Mouse (Mus musculus): ENCODE measurements around the gene Mn1. TPM values are rescaled to one million over a fixed set of nuclear protein-coding genes. Genes with fewer than 3 reads are reported as not detected.
A peak's percentile ranks its signal among the peaks of the same experiment; 100 is the strongest.

Gene Mn1
- polyA plus RNA-seq, 1 experiment from 2014 or later, result 8.0 TPM

DNA sequence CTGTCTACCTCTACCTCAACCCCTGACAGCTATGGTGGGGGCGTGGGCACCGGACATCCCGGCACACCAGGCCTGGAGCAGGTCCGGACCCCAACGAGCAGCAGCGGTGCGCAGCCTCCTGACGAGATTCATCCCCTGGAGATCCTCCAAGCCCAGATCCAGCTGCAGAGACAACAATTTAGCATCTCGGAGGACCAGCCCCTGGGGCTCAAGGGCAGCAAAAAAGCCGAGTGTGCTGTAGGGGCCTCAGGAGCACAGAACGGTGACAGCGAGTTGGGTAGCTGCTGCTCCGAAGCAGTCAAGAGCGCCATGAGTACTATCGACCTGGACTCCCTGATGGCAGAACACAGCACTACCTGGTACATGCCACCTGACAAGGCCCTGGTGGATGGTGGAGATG lies 4.3 kb downstream of the Mn1 start:
- peak overlapping the region; percentile 85 for H3K4me2 ChIP-seq
- H3K9ac ChIP-seq, result no peak overlapping the region
- H3K27ac ChIP-seq (ENCODE audit: poor library complexity, severe bottlenecking), result no peak overlapping the region
- 80% methylated on average over 15 of the region's 15 CpGs for WGBS
- no peaks in the 10 kb centered on the region for H3K9me3 ChIP-seq (replicated peaks)
- H3K4me1 ChIP-seq (replicated peaks), result peaks cover 60% of the 10 kb centered on the region
- H3K27me3 ChIP-seq (replicated peaks), result peaks cover 29% of the 10 kb centered on the region
- H3K4me3 ChIP-seq, result 0 out of 2 replicates have a peak overlapping the region, but pooled peaks have one; percentile 3
- no peak for ATAC-seq (ENCODE audit: insufficient number of reproducible peaks, low FRiP score)
- H3K36me3 ChIP-seq, result peaks cover 26% of the 10 kb centered on the region

DNA sequence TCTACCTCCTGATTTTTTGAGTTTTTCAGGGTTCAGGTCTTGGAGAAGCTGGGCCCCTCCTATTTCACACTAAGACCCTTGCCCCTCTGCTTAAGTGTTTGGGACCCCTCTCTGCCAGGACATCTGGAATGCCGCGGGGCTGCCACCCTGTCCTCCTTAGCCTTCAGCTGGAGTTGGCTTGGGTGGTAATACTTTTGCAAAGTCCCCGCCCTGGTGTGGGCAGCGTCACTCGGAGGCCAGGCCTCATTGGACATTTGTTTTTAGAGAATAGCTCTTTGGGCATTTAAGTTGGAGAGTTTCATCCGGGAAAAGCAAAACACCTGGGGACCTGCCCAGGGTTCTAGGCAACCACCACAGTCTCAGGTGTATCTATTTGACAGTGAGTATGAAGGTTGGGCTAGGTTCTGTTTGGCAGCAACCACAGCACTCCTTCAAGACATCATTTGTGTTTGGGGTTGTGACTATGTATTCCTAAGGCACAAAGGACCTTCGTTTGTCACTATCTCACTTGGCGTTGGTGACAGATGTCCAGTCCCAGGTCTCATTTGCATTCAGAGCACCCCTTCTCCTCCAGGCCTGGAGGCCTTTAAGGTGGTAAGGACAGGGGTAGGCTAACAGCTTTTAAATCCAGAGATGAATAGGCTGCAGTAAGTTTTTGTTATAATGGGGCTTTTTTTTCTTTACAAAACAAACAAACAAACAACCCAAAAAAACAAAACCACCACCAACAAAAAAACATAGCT lies 5.1 kb downstream of the Mn1 start:
- Histone ChIP-seq H3K9me3 (replicated peaks) (no peaks in the 10 kb centered on the region), H3K27ac (ENCODE audit: poor library complexity, severe bottlenecking) (no peak overlapping the region), H3K36me3 (peaks cover 27% of the 10 kb centered on the region), H3K4me2 (peak overlapping the region; percentile 85), H3K4me1 (replicated peaks) (peaks cover 67% of the 10 kb centered on the region), H3K9ac (0 out of 2 replicates have a peak overlapping the region, but pooled peaks have one; percentile 24), H3K4me3 (0 out of 2 replicates have a peak overlapping the region, but pooled peaks have one; percentile 6), H3K27me3 (replicated peaks) (peaks cover 29% of the 10 kb centered on the region)
- ATAC-seq (ENCODE audit: insufficient number of reproducible peaks, low FRiP score), result no peak
- 60% methylated on average over 8 of the region's 8 CpGs for WGBS

DNA sequence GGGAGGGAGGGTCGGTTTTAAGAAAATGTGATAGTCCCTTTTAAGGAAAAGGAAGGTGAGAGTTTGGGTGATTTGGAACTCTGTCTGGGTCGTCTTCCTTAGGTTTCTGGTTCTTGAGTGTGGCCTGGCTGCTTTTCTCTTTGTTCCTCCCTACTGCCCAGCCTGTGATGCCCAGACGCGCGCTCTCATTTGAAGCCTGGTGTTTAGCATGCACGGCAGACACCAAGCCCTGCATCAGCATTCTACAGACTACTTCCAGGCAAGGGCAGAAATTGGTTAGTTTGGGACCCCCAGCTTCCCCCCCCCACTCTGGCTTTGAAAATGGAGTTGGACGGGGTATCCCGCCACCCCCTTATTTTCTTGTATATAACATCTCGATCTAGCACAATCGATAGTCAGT lies 5.8 kb downstream of the Mn1 start:
- no peak overlapping the region for H3K9ac ChIP-seq
- peak overlapping the region; percentile 85 for H3K4me2 ChIP-seq
- no peak for ATAC-seq (ENCODE audit: insufficient number of reproducible peaks, low FRiP score)
- no peak overlapping the region for H3K27ac ChIP-seq (ENCODE audit: poor library complexity, severe bottlenecking)
- H3K36me3 ChIP-seq, result peaks cover 29% of the 10 kb centered on the region
- H3K4me1 ChIP-seq (replicated peaks), result peaks cover 67% of the 10 kb centered on the region
- WGBS, result 82% methylated on average over 10 of the region's 10 CpGs
- H3K4me3 ChIP-seq, result no peak overlapping the region
- H3K9me3 ChIP-seq (replicated peaks), result no peaks in the 10 kb centered on the region
- peaks cover 35% of the 10 kb centered on the region for H3K27me3 ChIP-seq (replicated peaks)

DNA sequence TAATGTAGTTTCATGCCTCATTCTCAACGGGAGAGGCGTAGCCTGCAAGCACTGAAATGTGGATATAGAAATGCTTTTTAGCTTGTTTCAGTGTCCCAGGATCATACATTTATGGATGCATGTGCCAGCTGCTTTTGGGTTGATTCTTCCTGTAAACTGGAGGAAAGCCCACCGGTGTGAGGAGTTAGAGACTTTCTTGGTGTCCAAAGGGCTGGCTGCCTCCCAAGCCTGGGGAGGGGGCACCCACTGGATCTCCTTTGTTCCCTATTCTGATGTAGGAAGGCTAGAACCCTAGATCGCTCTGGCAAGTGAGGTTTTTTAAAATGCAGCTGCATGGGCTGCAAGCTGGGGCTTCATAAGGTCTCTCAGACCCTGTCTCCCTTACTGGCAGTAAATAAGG lies 6.5 kb downstream of the Mn1 start:
- Histone ChIP-seq H3K4me1 (replicated peaks) (peaks cover 65% of the 10 kb centered on the region), H3K4me2 (peak overlapping the region; percentile 17; the same call in 1 of the 2 replicates), H3K4me3 (no peak overlapping the region), H3K9ac (no peak overlapping the region), H3K27me3 (replicated peaks) (peaks cover 35% of the 10 kb centered on the region), H3K36me3 (peaks cover 29% of the 10 kb centered on the region), H3K9me3 (replicated peaks) (no peaks in the 10 kb centered on the region), H3K27ac (ENCODE audit: poor library complexity, severe bottlenecking) (no peak overlapping the region)
- no peak for ATAC-seq (ENCODE audit: insufficient number of reproducible peaks, low FRiP score)
- WGBS, result 84% methylated on average over 4 of the region's 4 CpGs

DNA sequence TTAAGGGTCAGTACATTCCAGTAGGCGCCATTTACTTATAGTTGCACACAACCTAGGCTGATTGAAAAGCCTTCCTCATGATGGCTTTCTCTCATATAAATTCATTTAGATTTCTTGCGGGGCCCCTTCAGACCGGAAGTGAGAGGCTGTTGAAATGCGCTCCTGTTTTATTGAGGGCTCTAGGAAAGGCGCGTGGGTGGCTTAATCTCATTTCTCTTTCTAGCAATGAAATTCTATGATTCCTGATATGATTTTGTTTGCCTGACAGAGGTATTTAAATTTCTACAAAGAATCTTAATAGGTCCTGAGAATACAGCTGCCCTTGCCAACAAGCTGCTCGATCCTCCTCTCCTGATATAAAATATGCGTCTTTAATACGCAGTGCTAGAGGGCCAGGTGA lies 8.7 kb downstream of the Mn1 start:
- Histone ChIP-seq H3K4me2 (no peak overlapping the region), H3K27me3 (replicated peaks) (peaks cover 18% of the 10 kb centered on the region), H3K36me3 (peaks cover 23% of the 10 kb centered on the region), H3K4me3 (no peak overlapping the region), H3K9ac (no peak overlapping the region), H3K27ac (ENCODE audit: poor library complexity, severe bottlenecking) (no peak overlapping the region), H3K9me3 (replicated peaks) (no peaks in the 10 kb centered on the region), H3K4me1 (replicated peaks) (peaks cover 64% of the 10 kb centered on the region)
- ATAC-seq (ENCODE audit: insufficient number of reproducible peaks, low FRiP score), result no peak
- 87% methylated on average over 9 of the region's 9 CpGs for WGBS

DNA sequence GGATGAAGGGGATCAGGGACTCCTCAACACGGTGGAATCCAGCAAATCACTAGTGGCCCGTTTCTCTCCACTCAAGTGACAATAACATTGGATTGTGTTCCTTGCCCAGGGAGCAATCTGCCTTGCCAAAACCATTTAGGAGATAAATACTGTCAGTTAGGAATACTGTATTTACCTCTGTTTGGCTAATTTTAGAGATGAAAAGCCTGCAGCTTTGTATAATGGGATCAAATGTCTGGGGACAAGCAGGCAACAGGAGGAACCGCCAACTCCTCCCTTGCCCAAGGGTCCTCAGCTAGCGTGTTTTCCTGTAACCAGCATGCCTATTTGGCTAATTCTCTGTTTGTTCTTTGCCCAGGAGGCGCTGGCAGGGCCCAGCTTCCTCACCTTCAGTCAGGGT lies 9.1 kb downstream of the Mn1 start:
- peaks cover 14% of the 10 kb centered on the region for H3K27me3 ChIP-seq (replicated peaks)

DNA sequence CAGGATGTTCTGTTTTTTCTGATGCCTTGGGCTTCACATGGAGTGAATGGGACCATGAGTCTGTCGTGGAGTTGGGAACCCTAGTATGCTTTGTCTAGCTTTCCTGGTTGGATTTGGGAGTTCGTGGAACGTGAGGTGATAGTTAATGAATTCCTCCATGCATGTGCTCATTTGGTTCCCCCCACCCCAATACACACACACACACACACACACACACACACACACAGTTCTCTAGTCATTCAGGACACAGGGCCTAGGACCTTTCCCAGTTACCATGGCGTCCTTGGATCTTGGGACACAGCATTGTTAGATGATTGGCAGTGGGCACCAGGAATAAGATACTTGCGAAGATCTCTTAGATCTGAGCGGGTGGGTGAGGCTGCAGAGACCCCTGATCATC lies 11.7 kb downstream of the Mn1 start:
- WGBS, result 82% methylated on average over 6 of the region's 6 CpGs
- Histone ChIP-seq H3K4me3 (no peak overlapping the region), H3K9me3 (replicated peaks) (no peaks in the 10 kb centered on the region), H3K4me1 (replicated peaks) (peaks cover 69% of the 10 kb centered on the region), H3K9ac (no peak overlapping the region), H3K27me3 (replicated peaks) (0 out of 2 replicates have a peak, but pooled peaks cover 6% of the 10 kb centered on the region), H3K36me3 (0 out of 2 replicates have a peak, but pooled peaks cover 10% of the 10 kb centered on the region), H3K27ac (ENCODE audit: poor library complexity, severe bottlenecking) (no peak overlapping the region), H3K4me2 (no peak overlapping the region)
- ATAC-seq (ENCODE audit: insufficient number of reproducible peaks, low FRiP score), result no peak

More for the DNA sequence above, 9.1 kb downstream of the Mn1 start:
- no peak for ATAC-seq (ENCODE audit: insufficient number of reproducible peaks, low FRiP score)
- H3K27ac ChIP-seq (ENCODE audit: poor library complexity, severe bottlenecking), result no peak overlapping the region
- WGBS, result 68% methylated on average over 5 of the region's 5 CpGs
- H3K9me3 ChIP-seq (replicated peaks), result no peaks in the 10 kb centered on the region
- peaks cover 64% of the 10 kb centered on the region for H3K4me1 ChIP-seq (replicated peaks)
- peaks cover 19% of the 10 kb centered on the region for H3K36me3 ChIP-seq
- H3K4me2 ChIP-seq, result no peak overlapping the region
- no peak overlapping the region for H3K9ac ChIP-seq
- no peak overlapping the region for H3K4me3 ChIP-seq

DNA sequence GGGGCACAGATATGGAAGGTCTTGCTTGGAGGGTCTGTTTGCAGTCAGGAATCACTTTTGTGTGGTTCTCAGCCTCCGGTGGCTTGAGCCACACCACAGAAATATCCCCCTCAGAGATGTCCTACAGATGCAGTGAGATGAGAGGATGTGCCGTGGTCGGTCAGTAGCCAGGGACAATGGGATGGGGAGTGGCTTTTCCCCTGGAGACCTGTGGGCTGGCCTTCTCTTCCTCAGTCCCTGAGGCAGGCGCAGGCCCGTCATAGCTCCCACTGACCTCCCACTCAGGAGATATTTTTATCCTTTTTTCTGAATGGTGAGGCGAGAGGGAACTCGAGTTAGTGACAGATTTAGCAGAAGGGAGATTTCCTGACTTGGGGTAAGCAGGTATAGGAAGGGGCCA lies 12.6 kb downstream of the Mn1 start:
- no peak for ATAC-seq (ENCODE audit: insufficient number of reproducible peaks, low FRiP score)
- peaks cover 78% of the 10 kb centered on the region for H3K4me1 ChIP-seq (replicated peaks)
- 20% methylated on average over 7 of the region's 7 CpGs for WGBS
- peak overlapping the region; percentile 26; the same call in 1 of the 2 replicates for H3K27ac ChIP-seq (ENCODE audit: poor library complexity, severe bottlenecking)
- H3K9me3 ChIP-seq (replicated peaks), result no peaks in the 10 kb centered on the region
- 0 out of 2 replicates have a peak, but pooled peaks cover 6% of the 10 kb centered on the region for H3K27me3 ChIP-seq (replicated peaks)
- H3K36me3 ChIP-seq, result 0 out of 2 replicates have a peak, but pooled peaks cover 10% of the 10 kb centered on the region
- H3K4me3 ChIP-seq, result no peak overlapping the region
- H3K4me2 ChIP-seq, result peak overlapping the region; percentile 23; the same call in 1 of the 2 replicates
- no peak overlapping the region for H3K9ac ChIP-seq

DNA sequence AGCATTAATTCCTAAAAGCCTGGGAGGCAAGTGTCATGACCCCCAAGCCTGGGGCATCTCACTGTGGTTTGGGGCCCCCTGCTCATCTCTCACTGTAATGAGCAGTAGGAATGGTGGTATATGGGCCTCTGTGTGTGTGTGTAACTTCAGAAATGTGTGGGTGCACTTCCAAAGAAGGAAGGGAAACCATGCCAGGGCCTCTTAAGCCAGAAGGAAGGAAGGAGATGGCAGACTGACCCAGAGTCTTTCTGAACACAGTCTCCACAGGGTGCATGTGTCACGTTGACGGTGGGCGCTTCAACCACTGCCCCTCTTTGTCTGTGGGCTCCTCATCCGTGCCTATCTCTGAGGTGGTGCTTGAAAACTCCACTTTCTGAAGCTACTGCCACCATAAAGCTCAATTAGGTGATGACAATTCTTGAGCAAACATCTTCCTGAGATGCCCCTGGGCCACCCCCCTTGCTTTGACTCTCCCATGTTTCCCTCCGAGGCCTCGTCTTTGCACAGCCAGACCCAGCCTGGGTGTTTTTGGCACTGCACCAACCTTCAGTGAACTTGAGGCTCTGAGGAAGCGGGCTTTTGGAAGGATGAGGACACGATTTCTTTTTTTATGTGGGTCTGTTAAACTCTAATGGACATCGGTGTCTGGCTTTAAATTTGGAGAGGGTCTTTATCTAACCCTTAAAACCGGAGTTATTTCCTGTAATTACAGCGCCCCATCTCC lies 14.0 kb downstream of the Mn1 start:
- peaks cover 82% of the 10 kb centered on the region for H3K4me1 ChIP-seq (replicated peaks)
- 0 out of 2 replicates have a peak, but pooled peaks cover 4% of the 10 kb centered on the region for H3K36me3 ChIP-seq
- H3K27ac ChIP-seq (ENCODE audit: poor library complexity, severe bottlenecking), result no peak overlapping the region
- H3K9me3 ChIP-seq (replicated peaks), result no peaks in the 10 kb centered on the region
- 0 out of 2 replicates have a peak, but pooled peaks cover 6% of the 10 kb centered on the region for H3K27me3 ChIP-seq (replicated peaks)
- 59% methylated on average over 11 of the region's 11 CpGs for WGBS
- H3K4me3 ChIP-seq, result no peak overlapping the region
- no peak for ATAC-seq (ENCODE audit: insufficient number of reproducible peaks, low FRiP score)
- peak overlapping the region; percentile 3; the same call in 1 of the 2 replicates for H3K9ac ChIP-seq
- H3K4me2 ChIP-seq, result no peak overlapping the region

DNA sequence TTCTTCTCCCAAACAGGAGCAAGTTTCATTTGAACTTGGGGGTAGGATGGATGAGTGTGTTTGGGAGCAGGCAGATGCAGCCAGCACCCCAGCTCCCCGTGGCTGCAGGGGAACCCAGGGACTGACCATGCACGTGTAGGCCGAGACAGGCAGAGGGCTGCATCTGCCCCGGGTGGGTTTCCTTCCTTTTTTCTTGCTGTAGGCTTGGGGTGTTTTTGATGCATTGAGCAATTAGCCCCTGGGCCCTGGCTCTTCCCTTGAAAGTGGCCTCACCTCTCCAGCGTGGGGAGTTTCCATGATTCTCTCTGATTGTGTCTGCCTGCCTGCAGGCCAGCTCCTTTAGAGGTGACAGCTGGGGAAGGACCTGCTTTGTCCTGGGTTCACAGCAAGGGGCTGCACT lies 15.7 kb downstream of the Mn1 start:
- Histone ChIP-seq H3K27me3 (replicated peaks) (0 out of 2 replicates have a peak, but pooled peaks cover under 1% of the 10 kb centered on the region), H3K9me3 (replicated peaks) (no peaks in the 10 kb centered on the region), H3K36me3 (no peaks in the 10 kb centered on the region), H3K4me1 (replicated peaks) (peaks cover 86% of the 10 kb centered on the region), H3K4me2 (no peak overlapping the region), H3K27ac (ENCODE audit: poor library complexity, severe bottlenecking) (no peak overlapping the region), H3K4me3 (no peak overlapping the region), H3K9ac (peak overlapping the region; percentile 20; the same call in 1 of the 2 replicates)
- WGBS, result 52% methylated on average over 5 of the region's 5 CpGs
- ATAC-seq (ENCODE audit: insufficient number of reproducible peaks, low FRiP score), result no peak

DNA sequence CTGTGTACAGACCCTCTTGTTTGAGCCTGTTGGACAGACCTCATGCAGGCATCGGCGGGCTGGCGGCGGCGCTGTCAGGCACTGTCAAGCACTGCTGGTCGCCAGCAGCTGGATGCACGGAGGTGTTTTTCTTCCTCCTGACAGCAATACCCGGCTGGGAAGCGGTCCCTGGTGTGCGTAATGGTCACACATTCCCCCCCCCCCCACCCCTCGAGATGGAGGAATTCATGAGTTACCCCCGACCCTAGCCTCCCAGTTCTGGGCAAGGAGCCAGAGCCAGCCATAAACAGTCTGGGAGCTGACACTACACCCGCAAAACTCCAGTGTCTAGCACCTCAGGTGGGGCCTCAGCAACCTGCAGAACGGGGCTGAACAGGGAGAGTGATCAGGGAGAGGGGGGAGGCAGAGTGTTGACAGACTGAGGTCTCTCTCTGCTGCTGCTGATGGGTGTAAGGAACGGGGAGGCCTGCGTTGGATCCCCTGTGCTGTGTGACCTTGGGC lies 17.2 kb downstream of the Mn1 start:
- Histone ChIP-seq H3K4me1 (replicated peaks) (peaks cover 76% of the 10 kb centered on the region), H3K27me3 (replicated peaks) (no peaks in the 10 kb centered on the region), H3K9me3 (replicated peaks) (no peaks in the 10 kb centered on the region), H3K4me3 (0 out of 2 replicates have a peak overlapping the region, but pooled peaks have one; percentile 15), H3K27ac (ENCODE audit: poor library complexity, severe bottlenecking) (peak overlapping the region; percentile 59), H3K9ac (peak overlapping the region; percentile 35; the same call in 1 of the 2 replicates), H3K36me3 (peaks cover 4% of the 10 kb centered on the region; the same call in 1 of the 2 replicates), H3K4me2 (peak overlapping the region; percentile 44)
- 19% methylated on average over 16 of the region's 16 CpGs for WGBS
- ATAC-seq (ENCODE audit: insufficient number of reproducible peaks, low FRiP score), result peak; percentile 56; the same call in 1 of the 2 replicates

All from heart, embryonic 12.5 days (tissue).